Mouse (Mus musculus) midbrain, embryonic 14.5 days (tissue): ENCODE results near the gene Ccdc22. TPM values are rescaled to one million over a fixed set of nuclear protein-coding genes. Genes with fewer than 3 reads are reported as not detected.

Source experiments
- ATAC-seq: fragments of 200-750 bp; cut with Nextera tagmentation; 2 replicates; pipeline ENCODE4 v1.8.0; 2017; ENCODE audit warnings: moderate number of reproducible peaks, moderate library complexity; ENCODE audit not compliant: low FRiP score, low TSS enrichment
- DNase-seq: peaks from one replicate; pipeline ENCODE4 v3.0.0-alpha.2; 2015
- H3K27ac ChIP-seq: fragments of 300-500 bp; sonication (generic); replicated peaks from 2 replicates; pipeline ENCODE4 v1.5.1; 2014; ENCODE audit warnings: mild to moderate bottlenecking, low read depth, low read length, moderate library complexity
- H3K27me3 ChIP-seq: fragments of 300-500 bp; sonication (generic); 2 replicates; pipeline ENCODE4 v1.6.1; 2014; ENCODE audit warnings: low read length, control low read depth, mixed read lengths; ENCODE audit not compliant: control insufficient read depth, insufficient read depth
- H3K36me3 ChIP-seq: fragments of 300-500 bp; sonication (generic); 2 replicates; pipeline ENCODE4 v1.6.1; 2014; ENCODE audit warnings: low read length, control low read depth; ENCODE audit not compliant: control insufficient read depth, insufficient read depth
- H3K4me1 ChIP-seq: fragments of 300-500 bp; sonication (generic); 2 replicates; pipeline ENCODE4 v1.6.1; 2014; ENCODE audit warnings: mild to moderate bottlenecking, antibody characterized with exemption, low read length, control low read depth; ENCODE audit not compliant: control insufficient read depth, insufficient read depth
- H3K4me2 ChIP-seq: fragments of 300-500 bp; sonication (generic); 2 replicates; pipeline ENCODE4 v1.6.1; 2014; ENCODE audit warnings: mild to moderate bottlenecking, low read length, moderate library complexity
- H3K4me3 ChIP-seq: fragments of 300-500 bp; sonication (generic); replicated peaks from 2 replicates; pipeline ENCODE4 v1.5.1; 2014; ENCODE audit warnings: low read depth, low read length
- H3K9ac ChIP-seq: fragments of 300-500 bp; sonication (generic); replicated peaks from 2 replicates; pipeline ENCODE4 v1.6.1; 2014; ENCODE audit warnings: mild to moderate bottlenecking, low read length, moderate library complexity
- H3K9me3 ChIP-seq: fragments of 300-500 bp; sonication (generic); 2 replicates; pipeline ENCODE4 v1.6.1; 2016; ENCODE audit warnings: low read length, control low read depth, mixed read lengths; ENCODE audit not compliant: control insufficient read depth
- WGBS: fragments of 180-500 bp; shearing (Covaris S2); extraction: QIAGEN DNeasy Blood & Tissue Kit; methylation state at CpG from one replicate; pipeline ENCODE4 v1.1.7; 2014; 5-methylcytosine and 5-hydroxymethylcytosine counted together
- polyA plus RNA-seq: library from polyadenylated mRNA; unstranded; fragments of >200 nt; fragmentation: Nextera tagmentation; extraction: Ambion mirVana; gene quantifications from 2 replicates; pipeline ENCODE4 v1.2.1, GENCODE M21; 2014

Gene Ccdc22
- polyA plus RNA-seq, 1 experiment from 2014 or later: 29.8 TPM

GRCm38 (mm10) chrX:7617889-7618551 is 12.7 kb upstream of the Ccdc22 start:
- Histone ChIP-seq H3K4me3 (no peak overlapping the region), H3K4me2 (no peak overlapping the region), H3K4me1 (no peaks in the 10 kb centered on the region), H3K9me3 (no peaks in the 10 kb centered on the region), H3K27ac (no peak overlapping the region), H3K9ac (no peak overlapping the region), H3K36me3 (no peaks in the 10 kb centered on the region), H3K27me3 (no peaks in the 10 kb centered on the region)
- no peak for DNase-seq
- ATAC-seq: no peak
- WGBS: 81% methylated on average over 12 of the region's 12 CpGs

DNA sequence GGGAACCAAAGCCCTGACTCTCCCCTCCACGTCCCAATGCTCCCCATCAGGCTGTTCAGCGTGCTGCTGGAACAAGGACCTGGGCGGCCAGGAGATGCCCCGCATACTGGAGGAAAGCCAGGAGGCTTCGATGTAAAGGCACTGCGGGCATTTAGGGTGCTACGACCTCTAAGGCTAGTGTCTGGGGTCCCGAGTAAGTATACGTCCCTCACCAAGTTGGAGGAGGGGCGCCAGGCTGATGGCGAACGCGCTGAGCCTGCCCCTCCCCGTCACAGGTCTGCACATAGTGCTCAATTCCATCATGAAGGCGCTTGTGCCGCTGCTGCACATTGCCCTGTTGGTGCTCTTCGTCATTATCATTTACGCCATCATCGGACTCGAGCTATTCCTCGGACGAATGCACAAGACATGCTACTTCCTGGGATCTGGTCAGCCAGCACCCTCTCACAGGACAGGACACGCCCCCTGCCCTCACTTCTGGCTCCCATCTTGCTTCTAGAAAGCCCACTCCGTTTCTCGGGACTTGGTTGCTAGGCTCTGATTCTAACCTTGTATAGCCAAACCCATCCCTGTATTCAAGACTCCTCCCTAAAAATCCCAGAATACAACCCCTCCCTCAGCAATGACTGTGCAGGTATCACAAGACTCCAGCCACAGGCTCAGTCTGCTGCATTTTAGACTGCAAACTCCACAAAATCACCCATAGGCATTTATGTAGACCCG is 5.4 kb upstream of the Ccdc22 start:
- Histone ChIP-seq H3K27me3 (no peaks in the 10 kb centered on the region), H3K9me3 (no peaks in the 10 kb centered on the region), H3K27ac (no peak overlapping the region), H3K9ac (peak overlapping the region; percentile 61), H3K4me2 (peak overlapping the region; percentile 62), H3K4me3 (peak overlapping the region; percentile 38), H3K36me3 (no peaks in the 10 kb centered on the region), H3K4me1 (no peaks in the 10 kb centered on the region)
- WGBS: 21% methylated on average over 26 of the region's 26 CpGs
- DNase-seq (peak; percentile 55), ATAC-seq (peak; percentile 24)

GRCm38 (mm10) chrX:7610035-7610434 is 4.7 kb upstream of the Ccdc22 start:
- no peaks in the 10 kb centered on the region for H3K9me3 ChIP-seq
- H3K27me3 ChIP-seq: no peaks in the 10 kb centered on the region
- WGBS: 19% methylated on average over 21 of the region's 21 CpGs
- H3K36me3 ChIP-seq: no peaks in the 10 kb centered on the region
- H3K27ac ChIP-seq: no peak overlapping the region
- H3K4me1 ChIP-seq: no peaks in the 10 kb centered on the region
- ATAC-seq (no peak), DNase-seq (peak; percentile 32)
- H3K4me3 ChIP-seq: peak overlapping the region; percentile 38
- H3K4me2 ChIP-seq: peak overlapping the region; percentile 62
- H3K9ac ChIP-seq: peak overlapping the region; percentile 61

DNA sequence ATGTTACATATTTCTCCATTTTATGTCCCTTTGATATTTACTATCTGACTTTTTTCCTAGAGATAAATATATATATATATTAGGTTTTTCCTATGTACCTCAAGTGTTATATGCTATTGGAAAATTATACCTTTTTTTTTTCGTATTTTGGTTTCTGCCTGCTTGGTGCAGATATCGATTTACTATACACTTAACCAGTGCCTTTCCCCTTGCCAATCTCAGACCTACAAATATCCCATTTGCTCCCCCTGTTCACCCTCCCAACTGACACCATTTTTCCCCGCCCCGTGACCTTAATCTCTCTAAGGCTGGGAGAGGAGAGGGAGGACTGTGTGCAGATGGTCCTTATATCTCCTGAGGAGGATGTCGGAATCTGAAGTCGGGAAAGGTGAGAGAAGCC is 1.5 kb upstream of the Ccdc22 start, which contains the start of gene Cacna1f:
Cacna1f (plus strand) TSS at position 301 of the 400 bp plus-strand sequence.
- no peak within 1 kb of the TSS for H3K9ac ChIP-seq
- DNase-seq (no peak), ATAC-seq (no peak)
- no peaks in the 10 kb centered on the region for H3K4me1 ChIP-seq
- no peaks in the 10 kb centered on the region for H3K9me3 ChIP-seq
- H3K4me3 ChIP-seq: no peak within 1 kb of the TSS
- no peak within 1 kb of the TSS for H3K4me2 ChIP-seq
- WGBS: 86% methylated on average over 6 of the region's 6 CpGs
- no peaks in the 10 kb centered on the region for H3K36me3 ChIP-seq
- no peaks in the 10 kb centered on the region for H3K27me3 ChIP-seq
- H3K27ac ChIP-seq: no peak within 1 kb of the TSS

- Histone ChIP-seq H3K4me2 (no peak overlapping the region), H3K36me3 (no peaks in the 10 kb centered on the region), H3K4me3 (peak overlapping the region; percentile 45; the same call in 1 of the 2 replicates), H3K4me1 (no peaks in the 10 kb centered on the region), H3K9ac (no peak overlapping the region), H3K27me3 (no peaks in the 10 kb centered on the region), H3K27ac (no peak overlapping the region), H3K9me3 (no peaks in the 10 kb centered on the region)
- no peak for DNase-seq
- no peak for ATAC-seq
- 52% methylated on average over 8 of the region's 8 CpGs for WGBS
Observed at GRCm38 (mm10) chrX:7605575-7605941, 241 bp upstream of the Ccdc22 start.

DNA sequence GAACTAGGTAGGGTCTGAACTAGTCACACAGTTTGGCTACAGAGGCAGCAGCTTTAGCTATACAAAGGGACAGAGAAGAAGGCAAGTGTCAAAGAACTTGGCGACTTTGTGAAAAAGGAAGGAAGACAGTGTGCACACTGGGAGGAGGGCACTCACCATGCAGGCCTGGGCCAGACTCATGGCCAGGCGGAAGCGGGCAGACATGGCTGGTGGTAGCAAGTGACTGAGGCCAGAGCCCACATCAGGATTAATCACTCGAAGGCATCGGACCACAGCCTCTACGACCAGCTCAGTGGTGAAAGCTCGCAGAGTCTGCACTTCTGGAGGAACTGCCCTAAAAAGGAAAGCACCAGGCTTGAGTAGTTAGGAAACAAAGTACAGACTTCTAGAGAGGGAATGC is 1.3 kb downstream of the Ccdc22 start:
- ATAC-seq: no peak
- Histone ChIP-seq H3K27ac (no peak overlapping the region), H3K4me3 (no peak overlapping the region), H3K4me1 (no peaks in the 10 kb centered on the region), H3K36me3 (peaks cover 9% of the 10 kb centered on the region), H3K27me3 (no peaks in the 10 kb centered on the region), H3K9me3 (no peaks in the 10 kb centered on the region), H3K9ac (no peak overlapping the region), H3K4me2 (no peak overlapping the region)
- DNase-seq: no peak
- 92% methylated on average over 7 of the region's 7 CpGs for WGBS

GRCm38 (mm10) chrX:7595371-7595770 is 9.9 kb downstream of the Ccdc22 start:
- Histone ChIP-seq H3K27ac (no peak overlapping the region), H3K9ac (no peak overlapping the region), H3K36me3 (peaks cover 35% of the 10 kb centered on the region), H3K4me2 (no peak overlapping the region), H3K27me3 (no peaks in the 10 kb centered on the region), H3K9me3 (no peaks in the 10 kb centered on the region), H3K4me1 (no peaks in the 10 kb centered on the region), H3K4me3 (no peak overlapping the region)
- DNase-seq (no peak), ATAC-seq (no peak)
- 91% methylated on average over 9 of the region's 9 CpGs for WGBS

DNA sequence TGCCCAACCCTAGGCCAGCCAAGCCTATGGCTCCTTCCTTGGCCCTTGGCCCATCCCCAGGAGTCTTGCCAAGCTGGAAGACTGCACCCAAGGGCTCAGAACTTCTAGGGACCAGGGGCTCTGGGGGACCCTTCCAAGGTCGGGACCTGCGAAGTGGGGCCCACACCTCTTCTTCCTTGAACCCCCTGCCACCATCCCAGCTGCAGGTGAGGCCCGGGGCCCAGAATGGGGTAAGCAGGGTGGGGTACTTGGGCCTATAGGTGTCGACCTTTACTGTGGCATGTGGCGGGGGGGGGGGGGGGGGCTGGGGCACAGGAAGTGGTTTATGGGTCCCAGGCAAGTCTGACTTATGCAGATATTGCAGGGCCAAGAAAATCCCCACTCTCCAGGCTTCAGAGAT is 19.0 kb downstream of the Ccdc22 start:
- H3K36me3 ChIP-seq: 0 out of 2 replicates have a peak, but pooled peaks cover 2% of the 10 kb centered on the region
- no peak overlapping the region for H3K9ac ChIP-seq
- no peaks in the 10 kb centered on the region for H3K9me3 ChIP-seq
- 94% methylated on average over 3 of the region's 5 CpGs for WGBS
- no peak overlapping the region for H3K4me3 ChIP-seq
- H3K27me3 ChIP-seq: no peaks in the 10 kb centered on the region
- H3K27ac ChIP-seq: no peak overlapping the region
- no peaks in the 10 kb centered on the region for H3K4me1 ChIP-seq
- no peak; the same call in 1 of the 2 replicates for ATAC-seq
- DNase-seq: no peak
- H3K4me2 ChIP-seq: no peak overlapping the region

- H3K27me3 ChIP-seq: no peaks in the 10 kb centered on the region
- no peak overlapping the region for H3K4me2 ChIP-seq
- H3K9ac ChIP-seq: no peak overlapping the region
- H3K4me3 ChIP-seq: no peak overlapping the region
- H3K9me3 ChIP-seq: no peaks in the 10 kb centered on the region
- H3K27ac ChIP-seq: no peak overlapping the region
- H3K36me3 ChIP-seq: 0 out of 2 replicates have a peak, but pooled peaks cover 2% of the 10 kb centered on the region
- DNase-seq (no peak), ATAC-seq (no peak)
- H3K4me1 ChIP-seq: no peaks in the 10 kb centered on the region
- 91% methylated on average over 11 of the region's 11 CpGs for WGBS
Observed at GRCm38 (mm10) chrX:7583881-7584280, 21.4 kb downstream of the Ccdc22 start.
